Mouse (Mus musculus): Measurements from ENCODE around the gene Atp9a. TPM values are rescaled to one million over a fixed set of nuclear protein-coding genes. Genes with fewer than 3 reads are reported as not detected.

Atp9a gene
- polyA plus RNA-seq, 1 experiment from 2014 or later = 23.4 TPM

- Histone ChIP-seq H3K4me2 (replicated peaks) (no peak overlapping the region), H3K36me3 (0 out of 2 replicates have a peak, but pooled peaks cover 5% of the 10 kb centered on the region), H3K4me3 (replicated peaks) (no peak overlapping the region), H3K4me1 (replicated peaks) (peaks cover 4% of the 10 kb centered on the region; the same call in 1 of the 2 replicates), H3K27ac (no peak overlapping the region), H3K27me3 (replicated peaks) (no peaks in the 10 kb centered on the region), H3K9ac (no peak overlapping the region), H3K9me3 (no peaks in the 10 kb centered on the region)
- ATAC-seq = no peak
- WGBS = 48% methylated on average over 13 of the region's 13 CpGs
These were observed 39.9 kb downstream of the Atp9a start for GRCm38 (mm10) chr2:168702266-168702665.

GRCm38 (mm10) chr2:168695027-168695403 is 47.2 kb downstream of the Atp9a start:
- Histone ChIP-seq H3K27me3 (replicated peaks) (no peaks in the 10 kb centered on the region), H3K9ac (no peak overlapping the region), H3K4me3 (replicated peaks) (no peak overlapping the region), H3K27ac (no peak overlapping the region), H3K36me3 (peaks cover 4% of the 10 kb centered on the region; the same call in 1 of the 2 replicates), H3K9me3 (no peaks in the 10 kb centered on the region), H3K4me2 (replicated peaks) (0 out of 2 replicates have a peak overlapping the region, but pooled peaks have one; percentile 39), H3K4me1 (replicated peaks) (peaks cover 5% of the 10 kb centered on the region; the same call in 1 of the 2 replicates)
- 80% methylated on average over 7 of the region's 7 CpGs for WGBS
- ATAC-seq = no peak

GRCm38 (mm10) chr2:168694379-168695026 is 47.7 kb downstream of the Atp9a start:
- Histone ChIP-seq H3K27me3 (replicated peaks) (no peaks in the 10 kb centered on the region), H3K9me3 (no peaks in the 10 kb centered on the region), H3K36me3 (peaks cover 4% of the 10 kb centered on the region; the same call in 1 of the 2 replicates), H3K9ac (no peak overlapping the region), H3K4me2 (replicated peaks) (peak overlapping the region; percentile 39), H3K4me1 (replicated peaks) (peaks cover 5% of the 10 kb centered on the region; the same call in 1 of the 2 replicates), H3K27ac (no peak overlapping the region), H3K4me3 (replicated peaks) (no peak overlapping the region)
- ATAC-seq = peak; percentile 46
- 21% methylated on average over 27 of the region's 27 CpGs for WGBS

GRCm38 (mm10) chr2:168691774-168692173 is 50.4 kb downstream of the Atp9a start:
- Histone ChIP-seq H3K4me3 (replicated peaks) (no peak overlapping the region), H3K9me3 (no peaks in the 10 kb centered on the region), H3K4me1 (replicated peaks) (peaks cover 5% of the 10 kb centered on the region; the same call in 1 of the 2 replicates), H3K36me3 (peaks cover 4% of the 10 kb centered on the region; the same call in 1 of the 2 replicates), H3K4me2 (replicated peaks) (no peak overlapping the region), H3K9ac (no peak overlapping the region), H3K27me3 (replicated peaks) (no peaks in the 10 kb centered on the region), H3K27ac (no peak overlapping the region)
- ATAC-seq = peak; percentile 80
- 25% methylated on average over 6 of the region's 6 CpGs for WGBS

- no peaks in the 10 kb centered on the region for H3K9me3 ChIP-seq
- no peak overlapping the region for H3K27ac ChIP-seq
- H3K36me3 ChIP-seq = no peaks in the 10 kb centered on the region
- H3K27me3 ChIP-seq (replicated peaks) = no peaks in the 10 kb centered on the region
- H3K4me1 ChIP-seq (replicated peaks) = peaks cover 4% of the 10 kb centered on the region; the same call in 1 of the 2 replicates
- ATAC-seq = no peak
- H3K4me3 ChIP-seq (replicated peaks) = no peak overlapping the region
- H3K9ac ChIP-seq = no peak overlapping the region
- H3K4me2 ChIP-seq (replicated peaks) = no peak overlapping the region
- WGBS = 87% methylated on average over 12 of the region's 12 CpGs
These were observed 54.9 kb downstream of the Atp9a start for GRCm38 (mm10) chr2:168687326-168687725.

GRCm38 (mm10) chr2:168685909-168686308 is 56.3 kb downstream of the Atp9a start:
- Histone ChIP-seq H3K4me2 (replicated peaks) (no peak overlapping the region), H3K9me3 (no peaks in the 10 kb centered on the region), H3K4me3 (replicated peaks) (no peak overlapping the region), H3K9ac (no peak overlapping the region), H3K27me3 (replicated peaks) (no peaks in the 10 kb centered on the region), H3K27ac (no peak overlapping the region), H3K36me3 (0 out of 2 replicates have a peak, but pooled peaks cover under 1% of the 10 kb centered on the region), H3K4me1 (replicated peaks) (peaks cover 4% of the 10 kb centered on the region; the same call in 1 of the 2 replicates)
- ATAC-seq = no peak
- 93% methylated on average over 9 of the region's 9 CpGs for WGBS

- H3K9ac ChIP-seq = no peak overlapping the region
- H3K27me3 ChIP-seq (replicated peaks) = no peaks in the 10 kb centered on the region
- no peak overlapping the region for H3K27ac ChIP-seq
- 85% methylated on average over 3 of the region's 3 CpGs for WGBS
- H3K4me2 ChIP-seq (replicated peaks) = no peak overlapping the region
- peaks cover 4% of the 10 kb centered on the region; the same call in 1 of the 2 replicates for H3K4me1 ChIP-seq (replicated peaks)
- no peaks in the 10 kb centered on the region for H3K9me3 ChIP-seq
- ATAC-seq = no peak
- H3K36me3 ChIP-seq = 0 out of 2 replicates have a peak, but pooled peaks cover 2% of the 10 kb centered on the region
- H3K4me3 ChIP-seq (replicated peaks) = no peak overlapping the region
These were observed 57.5 kb downstream of the Atp9a start for GRCm38 (mm10) chr2:168684695-168685094.

GRCm38 (mm10) chr2:168683520-168684150 is 58.6 kb downstream of the Atp9a start:
- H3K4me1 ChIP-seq (replicated peaks) = peaks cover 4% of the 10 kb centered on the region; the same call in 1 of the 2 replicates
- 0 out of 2 replicates have a peak, but pooled peaks cover 5% of the 10 kb centered on the region for H3K36me3 ChIP-seq
- no peak overlapping the region for H3K27ac ChIP-seq
- no peak overlapping the region for H3K9ac ChIP-seq
- WGBS = 39% methylated on average over 15 of the region's 15 CpGs
- no peaks in the 10 kb centered on the region for H3K9me3 ChIP-seq
- no peak overlapping the region for H3K4me3 ChIP-seq (replicated peaks)
- H3K4me2 ChIP-seq (replicated peaks) = no peak overlapping the region
- H3K27me3 ChIP-seq (replicated peaks) = no peaks in the 10 kb centered on the region
- no peak for ATAC-seq

- H3K9me3 ChIP-seq = no peaks in the 10 kb centered on the region
- H3K36me3 ChIP-seq = 0 out of 2 replicates have a peak, but pooled peaks cover 5% of the 10 kb centered on the region
- no peak overlapping the region for H3K4me3 ChIP-seq (replicated peaks)
- H3K4me1 ChIP-seq (replicated peaks) = peaks cover 6% of the 10 kb centered on the region; the same call in 1 of the 2 replicates
- ATAC-seq = no peak
- 81% methylated on average over 2 of the region's 2 CpGs for WGBS
- no peak overlapping the region for H3K4me2 ChIP-seq (replicated peaks)
- H3K27me3 ChIP-seq (replicated peaks) = no peaks in the 10 kb centered on the region
- no peak overlapping the region for H3K27ac ChIP-seq
- H3K9ac ChIP-seq = no peak overlapping the region
These were observed 59.5 kb downstream of the Atp9a start for GRCm38 (mm10) chr2:168682721-168683120.

GRCm38 (mm10) chr2:168681531-168681930 is 60.7 kb downstream of the Atp9a start:
- no peak overlapping the region for H3K4me2 ChIP-seq (replicated peaks)
- H3K9me3 ChIP-seq = no peaks in the 10 kb centered on the region
- H3K36me3 ChIP-seq = 0 out of 2 replicates have a peak, but pooled peaks cover 5% of the 10 kb centered on the region
- H3K4me1 ChIP-seq (replicated peaks) = peaks cover 12% of the 10 kb centered on the region; the same call in 1 of the 2 replicates
- no peak overlapping the region for H3K27ac ChIP-seq
- no peak for ATAC-seq
- H3K4me3 ChIP-seq (replicated peaks) = no peak overlapping the region
- H3K9ac ChIP-seq = no peak overlapping the region
- 95% methylated on average over 9 of the region's 9 CpGs for WGBS
- no peaks in the 10 kb centered on the region for H3K27me3 ChIP-seq (replicated peaks)

- no peak overlapping the region for H3K4me2 ChIP-seq (replicated peaks)
- no peaks in the 10 kb centered on the region for H3K27me3 ChIP-seq (replicated peaks)
- WGBS = 63% methylated on average over 19 of the region's 19 CpGs
- peaks cover 5% of the 10 kb centered on the region; the same call in 1 of the 2 replicates for H3K36me3 ChIP-seq
- no peak overlapping the region for H3K27ac ChIP-seq
- ATAC-seq = no peak
- peaks cover 12% of the 10 kb centered on the region; the same call in 1 of the 2 replicates for H3K4me1 ChIP-seq (replicated peaks)
- no peak overlapping the region for H3K4me3 ChIP-seq (replicated peaks)
- H3K9me3 ChIP-seq = no peaks in the 10 kb centered on the region
- H3K9ac ChIP-seq = no peak overlapping the region
These were observed 62.6 kb downstream of the Atp9a start for GRCm38 (mm10) chr2:168679381-168680199.

All from intestine, embryonic 15.5 days (tissue).